Mouse (Mus musculus) heart, embryonic 14.5 days (tissue): ENCODE results near the gene Duoxa1. TPM values are rescaled to one million over a fixed set of nuclear protein-coding genes. Genes with fewer than 3 reads are reported as not detected.
"Not testable (repeated sequence)": the region's sequence is repeated elsewhere in the genome, so short reads cannot be mapped to it uniquely, and the experiment has no call there.

ENCODE experiments used
- ATAC-seq: fragments of 200-750 bp; cut with Nextera tagmentation; 2 replicates; pipeline ENCODE4 v1.8.0; 2017; ENCODE audit warnings: low read depth, moderate TSS enrichment; ENCODE audit not compliant: insufficient number of reproducible peaks, insufficient read depth, low FRiP score
- H3K27ac ChIP-seq, 2 experiments: fragments of 200-500 bp in 1 of 2; fragments of 300-500 bp in 1 of 2; sonication (generic) in 1 of 2; replicated peaks in 1 of 2; 2 replicates each; pipeline ENCODE4 v1.5.1; 2012 to 2014; ENCODE audit warnings: low read depth in 2 of 2, low read length in 2 of 2, control low read depth in 1 of 2, mild to moderate bottlenecking in 1 of 2, mixed read lengths in 1 of 2; ENCODE audit not compliant: control insufficient read depth in 1 of 2, insufficient read depth in 1 of 2
- H3K27me3 ChIP-seq: fragments of 300-500 bp; sonication (generic); 2 replicates; pipeline ENCODE4 v1.6.1; 2014; ENCODE audit warnings: mild to moderate bottlenecking, low read length, control low read depth; ENCODE audit not compliant: control insufficient read depth, insufficient read depth
- H3K36me3 ChIP-seq: fragments of 300-500 bp; sonication (generic); 2 replicates; pipeline ENCODE4 v1.6.1; 2014; ENCODE audit warnings: mild to moderate bottlenecking, control low read depth, low read length, mixed read lengths; ENCODE audit not compliant: control insufficient read depth, insufficient read depth
- H3K4me1 ChIP-seq, 2 experiments: fragments of 200-500 bp in 1 of 2; fragments of 300-500 bp in 1 of 2; sonication (generic) in 1 of 2; 2 replicates each; pipeline ENCODE4 v1.6.1; 2012 to 2014; ENCODE audit warnings: low read length in 2 of 2, control low read depth in 1 of 2, mixed read lengths in 1 of 2; ENCODE audit not compliant: control insufficient read depth in 2 of 2, insufficient read depth in 2 of 2
- H3K4me2 ChIP-seq: fragments of 300-500 bp; sonication (generic); 2 replicates; pipeline ENCODE4 v1.6.1; 2014; ENCODE audit warnings: mild to moderate bottlenecking, low read length
- H3K4me3 ChIP-seq, 2 experiments: fragments of 200-500 bp in 1 of 2; fragments of 300-500 bp in 1 of 2; sonication (generic) in 1 of 2; 2 replicates each; pipeline ENCODE4 v1.5.1; 2012 to 2014; ENCODE audit warnings: low read length in 2 of 2, mild to moderate bottlenecking in 2 of 2, control low read depth in 1 of 2, low read depth in 1 of 2, moderate library complexity in 1 of 2; ENCODE audit not compliant: control insufficient read depth in 1 of 2, insufficient read depth in 1 of 2
- H3K9ac ChIP-seq: fragments of 300-500 bp; sonication (generic); 2 replicates; pipeline ENCODE4 v1.6.1; 2014; ENCODE audit warnings: mild to moderate bottlenecking, low read length
- H3K9me3 ChIP-seq: fragments of 300-500 bp; sonication (generic); 2 replicates; pipeline ENCODE4 v1.6.1; 2016; ENCODE audit warnings: low read length, control low read depth; ENCODE audit not compliant: control insufficient read depth
- WGBS: fragments of 180-500 bp; shearing (Covaris S2); extraction: QIAGEN DNeasy Blood & Tissue Kit; methylation state at CpG from one replicate; pipeline ENCODE4 v1.1.7; 2014; 5-methylcytosine and 5-hydroxymethylcytosine counted together
- polyA plus RNA-seq: library from polyadenylated mRNA; unstranded; fragments of >200 nt; fragmentation: Nextera tagmentation; extraction: Ambion mirVana; gene quantifications from 2 replicates; pipeline ENCODE4 v1.2.1, GENCODE M21; 2014

Duoxa1 gene
- polyA plus RNA-seq, 1 experiment from 2014 or later: not detected

- H3K36me3 ChIP-seq: no peaks in the 10 kb centered on the region
- ATAC-seq: no peak
Observed at GRCm38 (mm10) chr2:122347257-122347656, 33.7 kb upstream of the Duoxa1 start.

GRCm38 (mm10) chr2:122346164-122346563 lies 32.6 kb upstream of the Duoxa1 start:
- H3K4me2 ChIP-seq, ATAC-seq: not testable (repeated sequence)
- 72% methylated on average over 6 of the region's 6 CpGs for WGBS

More at GRCm38 (mm10) chr2:122347257-122347656, 33.7 kb upstream of the Duoxa1 start:
- Histone ChIP-seq H3K27me3 (no peaks in the 10 kb centered on the region), H3K27ac (no peak overlapping the region), H3K9ac (no peak overlapping the region), H3K4me2 (no peak overlapping the region), H3K4me3 (no peak overlapping the region), H3K9me3 (no peaks in the 10 kb centered on the region), H3K4me1 (peaks cover 17 to 27% of the 10 kb centered on the region in 2 experiments)
- WGBS: 90% methylated on average over 3 of the region's 3 CpGs

DNA sequence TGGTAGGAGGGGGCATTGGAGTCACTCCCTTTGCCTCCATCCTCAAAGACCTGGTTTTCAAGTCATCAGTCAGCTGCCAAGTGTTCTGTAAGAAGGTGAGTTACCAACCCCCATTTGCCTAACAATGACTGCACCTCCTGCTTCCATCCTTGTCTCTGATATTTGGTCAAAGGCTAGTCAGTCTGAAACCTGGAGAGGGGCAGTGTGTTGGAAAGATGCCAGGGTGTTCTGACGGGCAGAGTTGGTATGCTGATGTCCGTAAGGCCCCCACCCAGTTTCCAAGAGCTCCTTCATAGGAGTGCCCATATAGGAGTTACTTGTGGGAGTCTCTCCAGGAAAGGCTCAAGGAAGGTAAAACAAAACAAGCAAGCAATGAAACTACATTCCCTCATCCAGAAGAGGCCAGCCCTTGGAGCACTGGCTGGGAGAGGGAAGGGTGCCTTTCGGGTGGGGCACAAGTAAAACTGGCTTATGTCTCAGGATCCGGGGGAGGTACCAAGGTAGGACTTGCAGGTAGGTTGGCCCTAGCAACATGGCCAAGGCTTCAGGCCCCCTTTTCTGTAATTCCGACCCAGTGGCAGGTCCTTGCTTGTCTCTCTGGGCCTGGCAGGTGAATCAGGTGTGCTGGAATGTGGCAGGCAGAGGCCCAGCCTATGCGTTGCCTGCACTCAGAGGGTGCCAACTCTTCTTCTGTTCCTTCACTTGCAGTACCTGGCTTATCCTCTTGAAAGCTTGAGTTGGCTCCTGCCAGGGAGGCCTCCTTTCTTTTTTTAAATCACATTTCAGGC lies 31.8 kb upstream of the Duoxa1 start:
- WGBS: 83% methylated on average over 6 of the region's 6 CpGs
- no peaks in the 10 kb centered on the region for H3K36me3 ChIP-seq
- H3K9me3 ChIP-seq: no peaks in the 10 kb centered on the region
- no peaks in the 10 kb centered on the region for H3K27me3 ChIP-seq
- no peak overlapping the region for H3K4me2 ChIP-seq
- peaks cover 11 to 18% of the 10 kb centered on the region in 2 experiments for H3K4me1 ChIP-seq
- no peak overlapping the region for H3K27ac ChIP-seq
- no peak for ATAC-seq
- H3K9ac ChIP-seq: no peak overlapping the region
- H3K4me3 ChIP-seq: no peak overlapping the region

More at GRCm38 (mm10) chr2:122346164-122346563, 32.6 kb upstream of the Duoxa1 start:
- H3K27me3 ChIP-seq, H3K27ac ChIP-seq, H3K9ac ChIP-seq, H3K4me3 ChIP-seq, H3K36me3 ChIP-seq, H3K9me3 ChIP-seq: not testable (repeated sequence)
- H3K4me1 ChIP-seq: peaks cover 11 to 18% of the 10 kb centered on the region in 2 experiments

DNA sequence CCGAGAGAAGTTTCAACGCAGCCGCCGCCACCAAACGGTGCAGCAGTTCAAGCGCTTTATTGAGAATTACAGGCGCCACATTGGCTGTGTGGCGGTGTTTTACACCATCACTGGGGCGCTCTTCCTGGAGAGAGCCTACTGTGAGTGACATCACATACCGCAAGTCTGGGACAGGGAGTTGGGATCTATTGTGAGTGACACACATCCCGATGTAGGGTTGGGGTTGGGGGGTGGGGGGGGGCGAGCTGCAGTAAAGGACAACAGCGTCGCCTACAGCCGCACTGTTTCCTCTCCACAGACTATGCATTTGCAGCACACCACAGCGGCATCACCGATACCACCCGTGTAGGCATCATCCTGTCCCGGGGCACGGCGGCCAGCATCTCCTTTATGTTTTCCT lies 23.8 kb upstream of the Duoxa1 start:
- no peak for ATAC-seq
- H3K4me2 ChIP-seq: no peak overlapping the region
- no peaks in the 10 kb centered on the region for H3K9me3 ChIP-seq
- H3K27me3 ChIP-seq: no peaks in the 10 kb centered on the region
- peak overlapping the region in 1 of 2 experiments; percentile 7; a peak in 1 of 4 replicates for H3K4me3 ChIP-seq
- H3K4me1 ChIP-seq: peaks cover 7% of the 10 kb centered on the region in 2 experiments; a peak in 3 of 4 replicates
- no peaks in the 10 kb centered on the region for H3K36me3 ChIP-seq
- H3K9ac ChIP-seq: no peak overlapping the region
- no peak overlapping the region for H3K27ac ChIP-seq
- WGBS: 50% methylated on average over 19 of the region's 21 CpGs

DNA sequence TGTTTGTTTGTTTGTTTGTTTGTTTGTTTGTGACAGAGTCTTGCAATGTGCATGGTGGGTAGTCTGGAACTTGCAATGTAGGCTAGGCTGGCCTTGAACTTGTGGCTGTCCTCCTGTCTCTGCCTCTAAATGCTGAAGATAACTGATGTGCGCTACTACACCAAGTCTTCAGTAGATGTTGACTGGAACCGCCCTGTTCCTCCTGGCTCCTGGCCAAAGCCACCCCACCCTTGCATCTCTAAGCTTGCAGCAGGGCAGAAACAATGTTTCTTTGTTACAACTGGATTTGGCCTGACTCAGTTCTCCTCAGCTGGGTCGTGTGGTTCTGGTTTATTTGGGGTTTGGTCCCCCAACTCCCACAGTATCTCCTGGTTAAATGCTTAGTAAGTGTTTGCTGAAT lies 20.6 kb upstream of the Duoxa1 start:
- no peak for ATAC-seq
- H3K4me1 ChIP-seq: peaks cover 7% of the 10 kb centered on the region in 2 experiments; a peak in 3 of 4 replicates
- H3K9me3 ChIP-seq: no peaks in the 10 kb centered on the region
- H3K9ac ChIP-seq: no peak overlapping the region
- no peak overlapping the region for H3K27ac ChIP-seq
- H3K36me3 ChIP-seq: no peaks in the 10 kb centered on the region
- WGBS: 70% methylated on average over 3 of the region's 3 CpGs
- no peaks in the 10 kb centered on the region for H3K27me3 ChIP-seq
- no peak overlapping the region for H3K4me3 ChIP-seq
- no peak overlapping the region for H3K4me2 ChIP-seq

- Histone ChIP-seq H3K4me2 (no peak overlapping the region), H3K9me3 (no peaks in the 10 kb centered on the region), H3K4me3 (no peak overlapping the region), H3K27ac (no peak overlapping the region), H3K9ac (no peak overlapping the region), H3K4me1 (peaks cover 7 to 15% of the 10 kb centered on the region in 2 experiments; a peak in 3 of 4 replicates), H3K36me3 (no peaks in the 10 kb centered on the region), H3K27me3 (no peaks in the 10 kb centered on the region)
- no peak for ATAC-seq
- 85% methylated on average over 3 of the region's 3 CpGs for WGBS
Observed at GRCm38 (mm10) chr2:122332222-122332621, 18.7 kb upstream of the Duoxa1 start.

DNA sequence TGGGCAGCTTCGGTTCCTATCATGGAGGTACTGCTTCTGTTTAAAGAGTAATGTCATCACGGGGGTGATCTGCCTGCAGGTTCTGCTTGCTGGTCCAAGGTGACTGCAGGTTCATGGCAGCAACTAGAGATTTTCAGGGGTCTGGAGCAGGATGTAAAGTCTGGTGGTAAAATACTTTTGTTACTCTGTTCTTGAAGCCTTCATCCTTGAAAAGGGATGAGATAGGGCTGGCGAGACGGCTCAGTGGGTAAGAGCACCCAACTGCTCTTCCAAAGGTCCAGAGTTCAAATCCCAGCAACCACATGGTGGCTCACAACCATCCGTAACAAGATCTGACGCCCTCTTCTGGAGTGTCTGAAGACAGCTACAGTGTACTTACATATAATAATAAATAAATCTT lies 16.8 kb upstream of the Duoxa1 start:
- H3K27me3 ChIP-seq, H3K9me3 ChIP-seq: not testable (repeated sequence)
- WGBS: 84% methylated on average over 4 of the region's 6 CpGs

More for the DNA sequence above, 16.8 kb upstream of the Duoxa1 start:
- H3K36me3 ChIP-seq, ATAC-seq, H3K9ac ChIP-seq, H3K4me2 ChIP-seq, H3K27ac ChIP-seq, H3K4me3 ChIP-seq, H3K4me1 ChIP-seq: not testable (repeated sequence)
